Mouse (Mus musculus): ENCODE measurements around the gene Sars2. TPM values are rescaled to one million over a fixed set of nuclear protein-coding genes. Genes with fewer than 3 reads are reported as not detected.

The Sars2 gene
- polyA plus RNA-seq, 2 experiments from 2014 or later, result 8.9 to 13.0 TPM

Other genes with a start within 250 kb of the Sars2 start
- not detected for gene Ifnl2, start 231.5 kb upstream of the Sars2 start, polyA plus RNA-seq (2017; shearing (Covaris generic))
- gene Ifnl3, start 219.2 kb upstream of the Sars2 start, polyA plus RNA-seq (2017; shearing (Covaris generic)), result not detected
- gene Sycn, start 201.1 kb upstream of the Sars2 start, polyA plus RNA-seq (2017; shearing (Covaris generic)), result not detected
- gene Nccrp1, start 194.7 kb upstream of the Sars2 start, polyA plus RNA-seq (2017; shearing (Covaris generic)), result not detected
- 1 to 10 TPM; 6.2 to 7.4 TPM for gene Samd4b, start 143.8 kb upstream of the Sars2 start, polyA plus RNA-seq (2017; shearing (Covaris generic))
- gene Pak4, start 143.8 kb upstream of the Sars2 start, polyA plus RNA-seq (2017; shearing (Covaris generic)), result 1 to 10 TPM; 2.3 to 2.8 TPM
- not detected for gene Acp7, start 110.7 kb upstream of the Sars2 start, polyA plus RNA-seq (2017; shearing (Covaris generic))
- 1 to 10 TPM; 1.1 to 2.9 TPM for gene Fbxo27, start 49.1 kb upstream of the Sars2 start, polyA plus RNA-seq (2017; shearing (Covaris generic))
- 10 to 100 TPM in 1 of 2 experiments, 1 to 10 TPM in 1; 8.3 to 10.9 TPM for gene Fbxo17, start 25.2 kb upstream of the Sars2 start, polyA plus RNA-seq (2017; shearing (Covaris generic))
- gene Mrps12, start 172 bp upstream of the Sars2 start, polyA plus RNA-seq (2017; shearing (Covaris generic)), result 10 to 100 TPM; 71.9 to 75.7 TPM
- not detected for gene Ccer2, start 14.2 kb downstream of the Sars2 start, polyA plus RNA-seq (2017; shearing (Covaris generic))
- 100 to 1,000 TPM in 1 of 2 experiments, 10 to 100 TPM in 1; 82.3 to 103 TPM for gene Sirt2, start 24.7 kb downstream of the Sars2 start, polyA plus RNA-seq (2017; shearing (Covaris generic))
- gene Nfkbib, start 25.5 kb downstream of the Sars2 start, polyA plus RNA-seq (2017; shearing (Covaris generic)), result 10 to 100 TPM; 56.4 to 78.9 TPM
- gene Rinl, start 47.0 kb downstream of the Sars2 start, polyA plus RNA-seq (2017; shearing (Covaris generic)), result 100 to 1,000 TPM; 199 to 272 TPM
- gene Hnrnpl, start 66.5 kb downstream of the Sars2 start, polyA plus RNA-seq (2017; shearing (Covaris generic)), result 100 to 1,000 TPM; 153 to 344 TPM
- 100 to 1,000 TPM; 192 to 199 TPM for gene Ech1, start 83.2 kb downstream of the Sars2 start, polyA plus RNA-seq (2017; shearing (Covaris generic))
- gene Lgals4, start 91.9 kb downstream of the Sars2 start, polyA plus RNA-seq (2017; shearing (Covaris generic)), result 10 to 100 TPM; 20.1 to 27.2 TPM
- gene Lgals7, start 121.9 kb downstream of the Sars2 start, polyA plus RNA-seq (2017; shearing (Covaris generic)), result 1 to 10 TPM; 2.5 to 2.8 TPM
- gene Capn12, start 139.4 kb downstream of the Sars2 start, polyA plus RNA-seq (2017; shearing (Covaris generic)), result under 1 TPM in 1 of 2 experiments, not detected in 1; 0.34 TPM
- 100 to 1,000 TPM in 1 of 2 experiments, 10 to 100 TPM in 1; 84.6 to 128 TPM for gene Actn4, start 220.3 kb downstream of the Sars2 start, polyA plus RNA-seq (2017; shearing (Covaris generic))
- gene Eif3k, start 239.9 kb downstream of the Sars2 start, polyA plus RNA-seq (2017; shearing (Covaris generic)), result 100 to 1,000 TPM; 603 to 630 TPM
- gene Map4k1, start 240.1 kb downstream of the Sars2 start, polyA plus RNA-seq (2017; shearing (Covaris generic)), result 100 to 1,000 TPM in 1 of 2 experiments, 10 to 100 TPM in 1; 88.8 to 120 TPM